Mouse (Mus musculus): ENCODE data around the gene Acp2. TPM values are rescaled to one million over a fixed set of nuclear protein-coding genes. Genes with fewer than 3 reads are reported as not detected.

Acp2 gene
- polyA plus RNA-seq, 1 experiment from 2014 or later: 21.9 TPM

- H3K4me1 ChIP-seq (ENCODE audit: control insufficient read depth in 2 of 2, insufficient read depth in 2 of 2, low read length in 2 of 2): no peaks in the 10 kb centered on the region
- H3K4me2 ChIP-seq (ENCODE audit: low read length): no peak overlapping the region
- H3K9ac ChIP-seq (ENCODE audit: low read length): no peak overlapping the region
- H3K9me3 ChIP-seq (ENCODE audit: control insufficient read depth, low read length): no peaks in the 10 kb centered on the region
- ATAC-seq (ENCODE audit: insufficient number of reproducible peaks, insufficient read depth, low FRiP score, low read depth): no peak
- H3K36me3 ChIP-seq (ENCODE audit: control insufficient read depth, insufficient read depth, low read length): no peaks in the 10 kb centered on the region
- no peaks in the 10 kb centered on the region for H3K27me3 ChIP-seq (ENCODE audit: control insufficient read depth, insufficient read depth, low read length)
- no peak overlapping the region for H3K27ac ChIP-seq (replicated peaks in 1 of 2; ENCODE audit: control insufficient read depth in 1 of 2, insufficient read depth in 1 of 2, low read depth in 2 of 2, low read length in 2 of 2)
- WGBS: 65% methylated on average over 5 of the region's 5 CpGs
- no peak overlapping the region for H3K4me3 ChIP-seq (ENCODE audit: control insufficient read depth in 1 of 2, insufficient read depth in 1 of 2, low read depth in 1 of 2, low read length in 2 of 2)
Observed at GRCm38 (mm10) chr2:91244557-91245228, 42.0 kb downstream of the Acp2 start.

- Histone ChIP-seq H3K9me3 (ENCODE audit: control insufficient read depth, low read length) (no peaks in the 10 kb centered on the region), H3K4me1 (ENCODE audit: control insufficient read depth in 2 of 2, insufficient read depth in 2 of 2, low read length in 2 of 2) (peaks cover 3 to 14% of the 10 kb centered on the region in 2 experiments), H3K9ac (ENCODE audit: low read length) (no peak overlapping the region), H3K4me3 (ENCODE audit: control insufficient read depth in 1 of 2, insufficient read depth in 1 of 2, low read depth in 1 of 2, low read length in 2 of 2) (no peak overlapping the region), H3K4me2 (ENCODE audit: low read length) (no peak overlapping the region), H3K27me3 (ENCODE audit: control insufficient read depth, insufficient read depth, low read length) (no peaks in the 10 kb centered on the region), H3K36me3 (ENCODE audit: control insufficient read depth, insufficient read depth, low read length) (no peaks in the 10 kb centered on the region), H3K27ac (replicated peaks in 1 of 2; ENCODE audit: control insufficient read depth in 1 of 2, insufficient read depth in 1 of 2, low read depth in 2 of 2, low read length in 2 of 2) (no peak overlapping the region)
- 68% methylated on average over 4 of the region's 4 CpGs for WGBS
- no peak for ATAC-seq (ENCODE audit: insufficient number of reproducible peaks, insufficient read depth, low FRiP score, low read depth)
Observed at GRCm38 (mm10) chr2:91248366-91248765, 45.7 kb downstream of the Acp2 start.

GRCm38 (mm10) chr2:91252001-91252400 lies 49.3 kb downstream of the Acp2 start:
- H3K4me1 ChIP-seq (ENCODE audit: control insufficient read depth in 2 of 2, insufficient read depth in 2 of 2, low read length in 2 of 2): peaks cover 9 to 20% of the 10 kb centered on the region in 2 experiments
- H3K36me3 ChIP-seq (ENCODE audit: control insufficient read depth, insufficient read depth, low read length): no peaks in the 10 kb centered on the region
- peaks cover 10% of the 10 kb centered on the region for H3K27me3 ChIP-seq (ENCODE audit: control insufficient read depth, insufficient read depth, low read length)
- no peak overlapping the region for H3K4me3 ChIP-seq (ENCODE audit: control insufficient read depth in 1 of 2, insufficient read depth in 1 of 2, low read depth in 1 of 2, low read length in 2 of 2)
- no peak overlapping the region for H3K4me2 ChIP-seq (ENCODE audit: low read length)
- H3K9me3 ChIP-seq (ENCODE audit: control insufficient read depth, low read length): no peaks in the 10 kb centered on the region
- ATAC-seq (ENCODE audit: insufficient number of reproducible peaks, insufficient read depth, low FRiP score, low read depth): no peak
- H3K9ac ChIP-seq (ENCODE audit: low read length): no peak overlapping the region
- 53% methylated on average over 4 of the region's 4 CpGs for WGBS
- peak overlapping the region; percentile 53 to 70 for H3K27ac ChIP-seq (replicated peaks in 1 of 2; ENCODE audit: control insufficient read depth in 1 of 2, insufficient read depth in 1 of 2, low read depth in 2 of 2, low read length in 2 of 2)

GRCm38 (mm10) chr2:91252512-91252911 lies 49.8 kb downstream of the Acp2 start:
- H3K9me3 ChIP-seq (ENCODE audit: control insufficient read depth, low read length): no peaks in the 10 kb centered on the region
- no peak for ATAC-seq (ENCODE audit: insufficient number of reproducible peaks, insufficient read depth, low FRiP score, low read depth)
- H3K9ac ChIP-seq (ENCODE audit: low read length): peak overlapping the region; percentile 41; the same call in 1 of the 2 replicates
- H3K4me1 ChIP-seq (ENCODE audit: control insufficient read depth in 2 of 2, insufficient read depth in 2 of 2, low read length in 2 of 2): peaks cover 10 to 23% of the 10 kb centered on the region in 2 experiments
- H3K27me3 ChIP-seq (ENCODE audit: control insufficient read depth, insufficient read depth, low read length): peaks cover 10% of the 10 kb centered on the region
- peak overlapping the region; percentile 38 to 53 for H3K27ac ChIP-seq (replicated peaks in 1 of 2; ENCODE audit: control insufficient read depth in 1 of 2, insufficient read depth in 1 of 2, low read depth in 2 of 2, low read length in 2 of 2)
- 43% methylated on average over 4 of the region's 4 CpGs for WGBS
- no peak overlapping the region for H3K4me2 ChIP-seq (ENCODE audit: low read length)
- no peaks in the 10 kb centered on the region for H3K36me3 ChIP-seq (ENCODE audit: control insufficient read depth, insufficient read depth, low read length)
- no peak overlapping the region for H3K4me3 ChIP-seq (ENCODE audit: control insufficient read depth in 1 of 2, insufficient read depth in 1 of 2, low read depth in 1 of 2, low read length in 2 of 2)

DNA sequence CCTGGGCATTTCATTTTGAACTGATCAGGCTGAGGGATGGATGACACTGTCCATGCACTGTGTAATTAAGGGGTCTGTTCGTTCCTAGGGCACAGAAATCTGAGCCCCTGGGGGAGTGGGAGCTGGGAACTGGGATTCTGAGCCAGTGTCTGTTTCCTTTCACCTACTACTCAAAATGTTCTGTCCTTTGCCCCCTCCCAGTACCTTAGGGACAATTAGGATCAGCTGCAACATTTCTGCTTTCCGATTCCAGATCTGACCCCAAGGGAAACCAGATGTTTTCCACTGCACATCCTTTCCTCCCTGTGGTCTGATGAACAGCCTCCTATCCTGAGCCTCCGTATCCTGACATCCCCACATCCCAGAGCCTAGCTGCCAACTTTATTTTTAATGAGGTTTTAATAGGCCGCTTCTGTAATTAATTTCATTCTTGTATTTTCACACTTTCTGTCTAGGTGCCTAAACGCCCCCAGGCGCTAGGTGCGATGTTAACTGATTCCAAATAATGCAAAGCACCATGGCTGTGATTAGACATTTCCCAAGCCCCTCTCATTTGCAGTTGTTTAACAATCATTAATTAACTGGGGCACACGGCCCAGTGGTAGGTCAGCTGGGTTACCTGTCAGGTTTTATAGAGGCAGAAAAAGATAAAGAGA lies 52.2 kb downstream of the Acp2 start:
- Histone ChIP-seq H3K4me2 (ENCODE audit: low read length) (peak overlapping the region; percentile 75; the same call in 1 of the 2 replicates), H3K27ac (replicated peaks in 1 of 2; ENCODE audit: control insufficient read depth in 1 of 2, insufficient read depth in 1 of 2, low read depth in 2 of 2, low read length in 2 of 2) (no peak overlapping the region), H3K9ac (ENCODE audit: low read length) (no peak overlapping the region), H3K4me1 (ENCODE audit: control insufficient read depth in 2 of 2, insufficient read depth in 2 of 2, low read length in 2 of 2) (peaks cover 26 to 42% of the 10 kb centered on the region in 2 experiments), H3K27me3 (ENCODE audit: control insufficient read depth, insufficient read depth, low read length) (peaks cover 10% of the 10 kb centered on the region), H3K4me3 (ENCODE audit: control insufficient read depth in 1 of 2, insufficient read depth in 1 of 2, low read depth in 1 of 2, low read length in 2 of 2) (no peak overlapping the region), H3K9me3 (ENCODE audit: control insufficient read depth, low read length) (no peaks in the 10 kb centered on the region), H3K36me3 (ENCODE audit: control insufficient read depth, insufficient read depth, low read length) (no peaks in the 10 kb centered on the region)
- ATAC-seq (ENCODE audit: insufficient number of reproducible peaks, insufficient read depth, low FRiP score, low read depth): no peak
- WGBS: 45% methylated on average over 8 of the region's 8 CpGs

GRCm38 (mm10) chr2:91255661-91256150 lies 53.0 kb downstream of the Acp2 start, which contains the start of gene Pacsin3:
Pacsin3 (plus strand) TSS chr2:91255954.
- peak within 1 kb of the TSS; percentile 29 to 70; a peak in 3 of 4 replicates for H3K27ac ChIP-seq (replicated peaks in 1 of 2; ENCODE audit: control insufficient read depth in 1 of 2, insufficient read depth in 1 of 2, low read depth in 2 of 2, low read length in 2 of 2)
- peaks cover 10% of the 10 kb centered on the region for H3K27me3 ChIP-seq (ENCODE audit: control insufficient read depth, insufficient read depth, low read length)
- H3K36me3 ChIP-seq (ENCODE audit: control insufficient read depth, insufficient read depth, low read length): peaks cover 5% of the 10 kb centered on the region
- H3K4me2 ChIP-seq (ENCODE audit: low read length): peak within 1 kb of the TSS; percentile 75
- peak; percentile 13; the same call in 1 of the 2 replicates for ATAC-seq (ENCODE audit: insufficient number of reproducible peaks, insufficient read depth, low FRiP score, low read depth)
- H3K4me1 ChIP-seq (ENCODE audit: control insufficient read depth in 2 of 2, insufficient read depth in 2 of 2, low read length in 2 of 2): peaks cover 28 to 42% of the 10 kb centered on the region in 2 experiments
- 1% methylated on average over 27 of the region's 27 CpGs for WGBS
- H3K9me3 ChIP-seq (ENCODE audit: control insufficient read depth, low read length): no peaks in the 10 kb centered on the region
- peak within 1 kb of the TSS; percentile 65 to 71 for H3K4me3 ChIP-seq (ENCODE audit: control insufficient read depth in 1 of 2, insufficient read depth in 1 of 2, low read depth in 1 of 2, low read length in 2 of 2)
- H3K9ac ChIP-seq (ENCODE audit: low read length): peak within 1 kb of the TSS; percentile 78

DNA sequence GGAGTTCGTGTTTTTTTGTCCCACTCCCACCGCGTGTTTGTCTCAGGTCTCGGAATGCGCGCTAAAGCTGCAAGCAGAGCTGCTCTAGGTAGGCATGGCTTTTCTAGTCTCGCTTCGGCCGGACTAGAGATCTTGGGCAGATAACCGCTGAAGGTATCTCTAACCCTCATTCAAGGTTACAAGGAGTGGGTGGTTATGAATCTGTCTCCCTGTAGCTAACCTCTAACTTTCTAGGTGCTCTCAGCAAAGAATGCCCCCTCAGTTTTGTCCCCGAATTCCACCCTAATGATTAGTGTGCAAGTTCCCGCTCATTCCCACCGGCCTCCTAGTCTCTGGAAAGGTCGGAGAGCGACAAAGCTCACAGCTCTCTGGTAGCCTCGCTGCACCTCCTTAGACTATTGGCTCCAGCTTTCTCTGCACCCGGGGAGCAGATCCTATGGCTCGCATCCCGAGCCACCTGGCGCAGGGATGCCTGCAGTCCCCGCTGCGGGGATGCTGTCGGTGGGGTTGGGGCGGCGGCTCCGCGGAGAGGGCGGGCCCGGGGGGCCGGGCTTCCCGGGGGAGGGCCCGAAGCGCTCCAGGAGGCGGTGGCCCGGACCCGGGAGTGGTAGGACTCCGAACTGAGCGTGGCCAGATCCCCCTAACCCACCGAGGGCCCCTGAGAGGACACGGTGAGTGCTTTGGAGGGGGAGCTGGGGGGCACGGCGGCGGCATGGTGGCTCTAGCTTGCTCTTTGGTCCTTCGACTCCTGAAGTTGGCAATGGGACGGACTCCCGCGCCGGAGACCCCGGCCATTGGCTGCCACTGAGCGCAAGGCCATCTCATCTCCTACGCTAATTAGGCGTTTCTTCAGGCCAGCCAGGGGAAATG lies 53.8 kb downstream of the Acp2 start:
- Histone ChIP-seq H3K4me3 (ENCODE audit: control insufficient read depth in 1 of 2, insufficient read depth in 1 of 2, low read depth in 1 of 2, low read length in 2 of 2) (peak overlapping the region; percentile 65 to 71), H3K27ac (replicated peaks in 1 of 2; ENCODE audit: control insufficient read depth in 1 of 2, insufficient read depth in 1 of 2, low read depth in 2 of 2, low read length in 2 of 2) (peak overlapping the region; percentile 29 to 70; a peak in 3 of 4 replicates), H3K9me3 (ENCODE audit: control insufficient read depth, low read length) (no peaks in the 10 kb centered on the region), H3K9ac (ENCODE audit: low read length) (peak overlapping the region; percentile 78), H3K36me3 (ENCODE audit: control insufficient read depth, insufficient read depth, low read length) (peaks cover 13% of the 10 kb centered on the region), H3K27me3 (ENCODE audit: control insufficient read depth, insufficient read depth, low read length) (peaks cover 10% of the 10 kb centered on the region), H3K4me2 (ENCODE audit: low read length) (peak overlapping the region; percentile 75), H3K4me1 (ENCODE audit: control insufficient read depth in 2 of 2, insufficient read depth in 2 of 2, low read length in 2 of 2) (peaks cover 28 to 42% of the 10 kb centered on the region in 2 experiments)
- peak; percentile 60 for ATAC-seq (ENCODE audit: insufficient number of reproducible peaks, insufficient read depth, low FRiP score, low read depth)
- WGBS: under 1% methylated on average over 51 of the region's 52 CpGs

All from heart, embryonic 14.5 days (tissue).